Mouse (Mus musculus): ENCODE measurements around the gene Gm5114.
"Not testable (repeated sequence)": the region's sequence is repeated elsewhere in the genome, so short reads cannot be mapped to it uniquely, and the experiment has no call there.

The Gm5114 gene

DNA sequence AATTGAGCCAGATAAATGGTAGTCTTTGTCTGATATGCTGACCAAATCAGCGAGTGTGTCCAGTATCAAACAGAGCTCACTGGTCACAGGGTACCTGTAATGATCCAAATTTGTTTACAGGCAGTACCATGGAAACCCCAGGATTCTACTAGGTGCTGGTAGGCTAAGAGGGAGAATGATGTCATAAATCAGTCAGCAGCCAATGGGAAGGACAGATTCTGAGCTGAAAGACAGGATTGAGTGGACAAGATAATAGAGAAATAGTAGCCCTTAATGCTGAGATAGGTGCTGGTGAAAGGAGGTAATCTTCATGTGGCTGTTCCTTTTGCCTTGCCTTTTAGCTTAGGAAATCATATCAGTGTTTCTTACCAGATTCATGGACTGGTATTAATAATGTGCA lies at the start of gene Gm5114:
Gene Gm5114, minus strand, starts transcription at position 101 of the 400 bp plus-strand sequence.
- not testable (repeated sequence) for DNase-seq (ENCODE audit: low read depth)

DNA sequence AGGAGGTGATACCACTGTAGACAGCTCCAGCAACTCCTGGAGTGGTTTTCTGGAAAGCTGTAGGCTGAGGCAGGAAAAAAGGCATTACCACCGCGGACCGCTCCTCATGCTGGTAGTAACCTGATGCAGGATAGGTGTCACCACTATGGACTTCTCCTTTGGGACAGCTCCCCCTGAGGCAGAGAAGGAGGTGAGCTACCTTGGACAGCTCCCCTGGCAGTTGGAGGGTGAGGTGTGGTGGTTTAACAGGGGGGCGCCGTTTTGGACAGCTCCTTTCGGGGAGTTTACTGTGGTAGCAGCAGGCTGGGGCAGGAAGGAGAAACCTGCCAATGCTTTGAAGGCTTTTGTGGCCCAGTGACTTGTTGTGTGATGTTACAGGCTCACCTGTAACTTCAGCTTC lies 42.8 kb upstream of the Gm5114 start:
- DNase-seq (ENCODE audit: low read depth), result peak; percentile 54

DNA sequence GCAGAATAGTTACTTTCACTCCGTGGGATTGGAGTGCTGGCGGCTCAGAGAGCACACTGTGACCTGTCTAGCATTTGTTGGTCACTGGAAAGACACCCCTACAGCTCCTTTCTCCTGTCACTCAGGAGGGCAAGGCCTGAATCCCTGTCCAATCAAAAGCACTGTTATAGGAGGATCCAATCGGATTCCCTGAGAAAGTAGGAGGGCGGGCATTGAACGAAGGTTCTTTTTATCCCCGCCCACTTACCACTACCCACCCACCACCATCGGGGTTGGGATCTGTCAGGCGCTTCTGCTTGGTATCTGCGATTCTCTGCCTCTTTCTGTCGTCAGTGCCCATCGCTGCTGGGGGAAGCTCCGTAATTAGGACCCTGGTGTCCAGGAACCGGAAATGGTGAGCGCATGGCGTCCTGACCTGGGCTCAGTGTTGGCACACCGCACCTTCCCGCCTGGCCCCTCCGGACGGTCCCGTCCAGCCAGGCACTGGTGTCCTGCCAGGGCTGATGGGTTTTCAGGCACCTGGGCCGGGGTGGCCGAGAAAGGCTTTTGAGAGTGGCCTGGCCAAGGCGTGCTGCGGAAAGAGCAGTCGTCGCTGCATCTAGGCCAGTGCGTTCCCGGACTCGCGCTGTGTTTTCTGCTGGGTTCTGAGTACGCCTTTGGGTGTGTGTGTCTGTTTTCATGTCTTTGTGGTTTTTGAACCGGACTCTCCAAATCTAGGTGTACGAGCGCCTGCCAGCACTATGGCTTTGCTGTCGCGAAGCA lies 36.5 kb upstream of the Gm5114 start:
- peak; percentile 80 for DNase-seq (ENCODE audit: low read depth)

DNA sequence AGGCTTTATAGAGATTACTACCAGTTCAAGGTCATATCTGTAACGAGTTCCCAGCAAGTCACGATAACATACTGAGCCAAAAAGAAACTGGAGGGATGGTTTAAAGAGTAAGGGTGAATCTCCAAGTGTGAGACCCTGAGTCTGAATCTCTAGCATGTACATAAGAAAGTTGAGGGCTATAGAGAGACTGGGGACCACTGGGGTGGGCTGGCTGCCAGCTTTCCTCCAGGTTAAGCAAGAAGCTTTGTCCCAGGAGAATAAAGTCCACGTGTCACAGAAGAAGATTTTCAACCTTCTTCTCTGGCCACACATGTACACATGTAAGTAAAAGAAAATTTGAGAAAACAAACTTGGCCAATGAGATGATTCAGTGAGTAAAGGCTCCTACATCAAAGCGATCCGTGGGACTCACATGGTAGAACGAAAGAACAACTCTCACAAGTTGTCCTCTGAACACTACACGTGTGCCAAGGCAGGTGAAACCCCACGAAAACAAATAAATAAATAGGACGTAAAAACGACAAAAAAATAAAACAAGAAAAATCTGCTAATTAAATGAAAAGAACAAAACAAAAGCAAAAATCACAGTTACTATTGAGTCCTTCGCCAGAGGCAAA lies 35.8 kb upstream of the Gm5114 start:
- no peak for DNase-seq (ENCODE audit: low read depth)

DNA sequence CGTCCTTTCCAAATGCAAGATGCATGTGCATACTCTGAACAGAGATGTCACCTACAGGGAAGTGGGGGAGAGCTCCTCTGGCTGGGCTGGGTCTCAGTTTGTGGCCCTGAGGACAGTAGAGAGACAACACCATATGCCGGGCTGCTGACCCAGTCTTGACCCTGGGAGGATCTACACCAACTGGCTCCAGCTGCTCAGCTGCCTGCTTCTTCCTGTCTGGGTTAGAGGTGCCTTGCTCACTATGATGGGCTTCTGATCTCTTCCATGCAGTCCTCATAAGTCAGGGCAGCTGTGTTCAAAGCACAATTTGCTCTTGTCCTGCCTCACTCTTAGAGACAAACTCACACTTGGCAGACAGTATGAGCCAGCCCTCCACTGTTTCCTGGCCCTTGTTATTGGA lies 28.3 kb upstream of the Gm5114 start:
- DNase-seq (ENCODE audit: low read depth), result no peak

DNA sequence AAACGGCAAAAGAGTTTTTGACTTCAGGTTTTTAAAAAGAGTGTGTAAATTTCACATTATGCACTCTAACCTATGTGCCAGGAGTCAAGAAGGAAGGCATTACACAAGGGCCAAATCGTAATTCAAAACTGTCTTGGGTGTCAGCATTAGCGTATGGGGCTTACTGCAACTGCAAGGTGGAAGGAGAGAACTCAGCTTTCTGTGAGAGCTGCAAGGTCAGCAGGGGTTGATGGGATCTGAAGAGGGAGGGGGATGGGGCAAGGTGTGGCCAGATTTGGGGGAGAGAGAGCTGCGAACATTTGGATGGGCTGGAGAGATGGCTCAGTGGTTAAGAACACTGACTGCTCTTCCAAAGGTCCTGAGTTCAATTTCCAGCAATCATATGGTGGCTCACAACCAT lies 27.4 kb upstream of the Gm5114 start:
- DNase-seq (ENCODE audit: low read depth), result no peak
